Mouse (Mus musculus) testis, postnatal 10 days (tissue): ENCODE data around the gene Brpf3.
"Not testable (repeated sequence)": the region's sequence is repeated elsewhere in the genome, so short reads cannot be mapped to it uniquely, and the experiment has no call there.

ENCODE experiments used
- DNase-seq: peaks from one replicate; pipeline ENCODE4 v3.0.0; 2021; ENCODE audit warnings: low spot score

The Brpf3 gene

DNA sequence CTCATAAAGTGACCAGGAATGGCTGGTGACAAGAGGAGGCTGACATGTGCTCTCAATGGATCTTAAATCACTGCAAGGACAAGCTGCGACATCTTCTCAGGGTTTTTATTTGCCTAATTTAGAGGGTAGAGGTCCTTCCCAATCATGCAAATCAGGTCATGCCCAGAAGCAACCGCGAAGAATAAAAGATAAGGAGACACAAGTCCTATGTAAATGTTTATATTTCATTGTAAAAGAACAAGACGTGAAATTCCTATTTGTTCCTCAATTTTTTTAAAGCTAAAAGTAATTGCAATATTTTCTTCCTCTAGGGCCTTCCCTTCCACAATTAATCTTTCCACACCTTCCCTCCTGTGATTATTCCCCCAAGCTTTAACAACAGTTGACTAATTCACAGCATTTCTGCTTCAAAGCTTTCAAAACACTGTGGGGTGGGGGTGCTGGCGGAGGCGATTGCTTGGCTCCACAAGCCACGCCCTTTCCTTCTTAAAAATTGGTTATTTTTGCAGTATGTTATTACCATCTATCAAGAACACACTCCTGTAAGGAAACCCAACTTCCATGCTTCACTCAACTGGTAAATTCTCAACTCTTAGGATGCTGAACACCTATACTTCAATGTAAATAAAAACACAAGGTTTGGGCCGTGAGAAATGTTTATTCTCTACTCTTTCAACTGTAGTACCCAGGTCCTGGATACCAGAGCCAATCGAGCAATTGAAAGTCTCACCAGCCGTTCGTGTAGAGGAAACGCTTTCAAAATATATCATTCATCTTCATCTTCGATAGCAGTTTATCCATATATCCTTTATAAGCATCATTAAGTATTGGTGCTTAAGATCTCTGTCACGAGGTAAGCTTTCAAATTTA, 1.4 kb upstream of the Brpf3 start:
- no peak for DNase-seq

DNA sequence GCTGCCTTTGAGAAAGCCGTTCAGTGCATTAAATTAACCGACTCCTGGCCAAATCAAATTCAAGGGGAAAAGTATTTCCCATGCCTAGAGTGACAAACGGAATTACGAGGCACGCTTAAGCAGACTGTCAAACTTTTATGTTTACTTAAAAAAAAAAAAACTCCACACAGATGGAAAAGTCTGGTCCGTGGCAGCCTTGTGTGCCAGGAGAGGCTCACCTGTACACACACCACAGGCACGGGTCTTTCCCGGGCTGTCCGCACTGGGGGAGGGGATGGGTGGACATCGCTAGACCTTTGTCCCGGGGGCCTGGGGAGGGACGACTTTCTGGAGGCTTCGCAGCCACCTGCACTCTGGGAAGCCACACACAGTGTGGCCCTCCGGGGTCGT, 614 bp upstream of the Brpf3 start:
- no peak for DNase-seq

DNA sequence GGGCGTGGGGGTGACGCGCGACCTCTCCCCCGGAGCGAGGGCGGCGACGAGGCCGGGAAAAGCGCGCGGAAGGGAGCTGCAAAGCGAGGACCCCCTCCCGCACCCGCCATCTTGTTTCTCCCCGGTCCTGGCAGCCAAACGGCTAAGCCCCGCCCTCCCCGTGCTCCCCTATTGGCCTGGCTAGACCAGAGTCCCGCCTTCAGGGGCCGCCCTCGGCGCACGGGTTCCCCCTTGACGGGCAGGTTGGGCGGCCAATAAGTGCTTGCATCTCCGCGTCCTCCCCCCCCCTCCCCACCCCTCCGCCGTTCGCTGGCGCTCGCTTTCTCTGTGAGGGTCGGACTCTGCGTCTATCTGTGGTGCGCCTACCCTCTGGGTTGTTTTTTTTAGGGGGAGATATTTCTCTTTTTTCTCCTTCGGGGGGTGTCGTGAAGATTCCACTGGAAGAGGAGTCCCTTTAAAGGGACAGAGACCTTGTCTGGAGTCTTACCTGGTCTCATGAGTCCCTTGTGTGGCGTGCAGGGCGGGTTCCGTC, 650 bp downstream of the Brpf3 start:
- DNase-seq: peak; percentile 100

DNA sequence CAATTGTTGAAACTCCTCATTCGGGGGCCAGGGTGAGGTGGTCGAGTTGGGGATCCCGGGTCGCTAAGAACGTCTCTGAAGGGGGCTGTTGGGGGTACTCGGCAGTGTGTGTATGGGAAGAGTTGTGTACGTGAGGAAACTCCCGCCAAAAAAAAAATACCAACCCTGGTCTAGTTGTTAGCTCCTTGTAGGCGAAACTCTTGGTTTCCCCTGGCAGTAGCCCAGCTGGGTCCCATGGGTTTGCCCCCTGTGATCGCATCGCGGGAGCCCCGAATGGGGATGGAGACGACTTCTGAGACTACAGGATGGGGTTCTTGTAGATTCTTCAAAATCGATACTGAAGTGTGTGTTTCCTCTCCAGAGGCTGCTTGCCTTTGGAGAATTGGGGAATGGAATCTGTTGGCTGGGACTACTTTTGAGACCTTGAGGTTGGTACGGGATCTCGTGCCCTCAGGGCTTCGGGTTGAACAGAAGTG, 1.2 kb downstream of the Brpf3 start:
- peak; percentile 66 for DNase-seq

DNA sequence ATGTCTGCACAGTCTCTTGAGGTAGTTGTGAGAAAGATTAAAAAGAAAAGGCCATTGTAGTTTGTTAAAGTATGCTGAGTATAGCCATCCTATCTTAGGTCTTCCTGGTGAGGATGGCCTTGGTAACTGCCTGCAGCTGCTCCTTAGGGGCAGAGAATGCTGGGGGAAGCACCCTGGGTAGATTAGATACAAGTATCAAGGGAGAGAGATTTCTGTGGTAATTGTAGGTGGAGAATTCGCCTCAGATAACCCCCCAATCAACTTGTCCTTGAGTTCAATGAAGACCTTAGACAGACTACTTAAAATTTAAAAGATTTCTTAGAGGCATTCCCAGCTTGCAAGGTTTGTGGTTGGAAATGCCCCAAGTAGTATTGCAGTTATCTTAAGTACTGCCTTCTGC, 2.4 kb downstream of the Brpf3 start:
- DNase-seq: no peak

DNA sequence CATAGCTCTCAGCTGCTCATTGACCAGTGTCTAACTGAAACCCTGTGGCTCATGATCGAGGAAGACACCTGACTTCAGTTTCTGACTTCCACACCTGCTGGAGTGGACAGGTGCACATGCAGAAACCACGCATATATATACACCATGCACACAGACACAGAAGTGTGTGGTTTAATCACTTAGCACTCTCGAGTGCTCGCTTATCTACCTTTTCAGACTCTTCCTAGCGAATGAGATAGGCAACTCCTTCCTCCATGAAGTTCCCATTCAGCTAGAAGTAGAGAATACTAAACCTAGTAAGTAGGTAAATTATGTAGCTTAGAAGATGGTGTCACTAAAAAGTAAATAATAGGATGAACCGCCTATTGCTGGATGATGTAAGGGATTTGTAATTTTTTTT, 4.1 kb downstream of the Brpf3 start:
- DNase-seq: no peak

DNA sequence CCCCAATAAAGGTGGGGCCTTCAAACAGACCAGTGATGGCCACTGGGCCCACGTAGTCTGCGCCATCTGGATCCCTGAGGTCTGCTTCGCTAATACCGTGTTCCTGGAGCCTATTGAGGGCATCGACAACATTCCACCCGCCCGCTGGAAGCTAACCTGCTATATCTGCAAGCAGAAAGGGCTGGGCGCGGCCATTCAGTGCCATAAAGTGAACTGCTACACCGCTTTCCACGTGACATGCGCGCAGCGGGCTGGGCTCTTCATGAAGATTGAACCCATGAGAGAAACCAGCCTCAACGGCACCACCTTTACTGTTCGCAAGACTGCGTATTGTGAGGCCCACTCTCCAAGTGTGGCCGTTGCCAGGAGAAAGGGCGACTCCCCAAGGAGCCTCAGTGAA, 5.9 kb downstream of the Brpf3 start:
- no peak for DNase-seq

DNA sequence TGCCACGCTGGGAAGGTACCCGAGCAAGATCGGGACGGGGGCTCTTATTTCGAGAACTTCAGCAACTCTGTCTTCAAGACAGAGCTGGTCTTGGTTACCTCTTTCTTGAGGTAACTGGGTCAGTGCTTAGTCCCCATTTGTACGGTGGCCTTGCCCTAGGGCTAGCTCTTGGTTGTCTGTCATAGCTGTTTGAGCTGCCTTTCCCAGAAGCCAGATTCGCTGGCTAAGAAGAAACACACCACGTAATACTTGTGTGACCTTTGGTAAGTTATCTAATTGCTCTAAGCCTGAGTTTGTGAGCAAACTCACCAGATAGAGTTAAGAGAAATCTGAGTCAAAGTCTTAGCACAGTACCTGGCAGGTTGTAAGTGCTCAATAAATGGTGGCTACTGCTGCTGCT, 7.8 kb downstream of the Brpf3 start:
- no peak for DNase-seq

DNA sequence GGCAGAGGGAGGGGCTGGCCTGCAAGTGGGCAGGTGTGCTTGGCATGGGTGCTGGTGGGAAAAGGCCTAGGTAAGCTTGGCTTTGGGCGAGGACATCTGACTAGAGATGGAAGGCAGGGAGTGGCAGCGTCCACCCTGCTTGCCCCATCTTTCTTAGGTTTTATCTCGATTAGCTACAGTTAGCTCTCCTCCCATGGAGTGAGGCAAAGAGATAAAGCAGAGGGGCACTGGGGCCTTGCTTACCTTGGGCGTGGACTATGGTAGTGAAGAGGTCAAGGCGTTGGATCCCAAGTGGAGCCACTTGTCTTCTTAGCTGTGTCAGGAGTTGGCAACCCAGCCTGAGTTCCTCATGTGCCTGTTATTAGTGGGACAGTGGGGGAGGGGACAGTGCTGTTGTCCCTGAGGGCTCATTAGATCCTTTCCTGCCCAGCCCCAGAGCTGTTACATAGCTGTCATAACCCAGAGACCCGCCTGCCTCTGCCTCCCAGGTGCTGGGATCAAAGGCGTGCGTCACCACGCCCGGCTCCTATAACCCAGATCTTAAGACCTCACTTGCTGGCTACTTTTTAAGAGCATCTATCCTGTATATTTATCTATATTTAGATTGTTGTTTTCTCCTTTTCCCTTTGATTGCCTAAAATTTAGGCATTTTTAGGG, 8.4 kb downstream of the Brpf3 start:
- DNase-seq: no peak

DNA sequence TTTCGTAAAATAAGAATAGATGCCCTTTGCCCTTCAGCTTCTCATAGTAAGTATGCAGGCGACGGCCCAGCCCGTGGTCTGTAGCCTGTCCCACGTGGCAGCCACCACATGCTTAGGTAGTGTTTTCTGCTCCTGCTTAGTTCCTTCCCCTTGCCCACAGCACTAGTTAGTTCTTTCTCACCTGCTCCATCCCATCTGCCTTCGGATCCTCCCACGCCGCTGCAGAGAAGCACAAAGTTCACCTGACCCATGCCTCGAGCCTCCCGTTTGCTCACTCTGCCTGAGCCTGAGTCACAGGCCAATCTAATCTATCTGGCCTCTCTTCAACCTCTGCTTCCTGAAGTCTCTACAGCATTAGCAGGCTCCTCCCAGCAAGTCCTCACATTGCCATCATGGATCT, 11.5 kb downstream of the Brpf3 start:
- DNase-seq: no peak

DNA sequence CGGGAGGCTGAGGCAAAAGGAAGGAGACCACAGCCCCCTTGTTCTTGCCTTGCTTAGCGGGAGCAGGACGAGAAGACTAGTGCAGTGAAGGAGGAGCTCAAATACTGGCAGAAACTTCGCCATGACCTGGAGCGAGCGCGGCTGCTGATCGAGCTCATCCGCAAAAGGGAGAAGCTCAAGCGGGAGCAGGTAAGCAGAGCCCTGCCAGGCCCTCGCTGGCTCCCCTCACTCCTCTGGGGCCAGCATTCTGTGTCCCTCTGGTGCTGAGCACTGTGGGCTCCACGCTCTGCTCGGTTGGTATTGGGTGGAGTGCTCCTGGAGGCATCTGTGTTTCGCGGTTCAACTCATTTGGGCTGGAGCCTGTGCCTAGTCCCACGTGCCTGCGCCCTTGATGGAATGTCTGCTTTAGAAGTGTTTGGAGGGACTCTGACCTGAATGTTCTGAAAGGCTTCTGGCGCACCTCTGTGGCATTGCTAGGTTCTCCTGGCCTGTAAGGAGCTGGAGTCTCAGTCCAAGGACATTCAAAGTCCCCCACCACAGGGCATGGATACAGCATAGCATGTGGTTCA, 13.7 kb downstream of the Brpf3 start:
- no peak for DNase-seq

DNA sequence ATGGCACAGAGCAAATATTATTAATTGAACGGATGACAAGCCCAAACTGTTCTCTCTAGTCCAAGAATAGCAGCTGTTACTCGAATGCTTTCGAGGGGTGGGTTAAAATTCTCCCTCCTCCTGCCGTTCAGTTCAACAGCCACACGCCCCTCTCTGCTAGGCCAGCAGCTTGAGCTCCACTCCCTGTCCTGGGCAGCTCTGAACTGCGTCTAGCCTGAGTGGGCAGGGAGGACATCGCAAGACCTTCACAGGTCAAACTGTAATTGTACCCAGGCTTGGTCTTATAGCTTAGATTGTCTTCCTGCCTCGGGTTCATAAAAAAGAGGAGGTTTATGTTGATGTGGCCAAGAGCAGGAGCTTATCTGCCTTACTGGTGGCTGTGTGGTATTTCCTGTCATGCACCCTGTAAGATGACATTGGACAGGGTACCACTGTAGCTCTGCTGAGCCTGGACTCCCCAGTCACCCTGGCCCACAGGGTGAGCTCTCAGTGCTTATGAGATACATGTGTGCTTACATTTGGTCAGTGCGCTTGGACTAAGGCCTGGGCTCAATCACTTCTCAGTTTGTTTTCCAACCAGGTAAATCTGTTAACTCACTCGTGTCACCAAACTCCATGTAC, 14.6 kb downstream of the Brpf3 start:
- DNase-seq: no peak

DNA sequence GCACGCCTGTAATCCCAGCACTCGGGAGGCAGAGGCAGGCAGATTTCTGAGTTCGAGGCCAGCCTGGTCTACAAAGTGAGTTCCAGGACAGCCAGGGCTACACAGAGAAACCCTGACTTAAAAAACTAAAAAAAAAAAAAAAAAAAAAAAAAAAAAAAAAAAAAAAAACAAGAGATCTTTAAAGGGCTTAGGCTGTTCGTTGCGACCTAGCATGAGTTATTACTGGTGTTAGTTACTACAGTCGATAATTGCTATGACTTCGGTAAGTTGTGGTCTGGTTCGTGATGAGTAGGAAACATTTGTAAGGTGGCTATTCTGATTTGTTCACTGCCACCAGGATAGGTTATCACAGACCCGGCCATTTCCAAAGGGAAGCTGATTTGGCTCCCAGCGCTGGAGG, 15.4 kb downstream of the Brpf3 start:
- not testable (repeated sequence) for DNase-seq

DNA sequence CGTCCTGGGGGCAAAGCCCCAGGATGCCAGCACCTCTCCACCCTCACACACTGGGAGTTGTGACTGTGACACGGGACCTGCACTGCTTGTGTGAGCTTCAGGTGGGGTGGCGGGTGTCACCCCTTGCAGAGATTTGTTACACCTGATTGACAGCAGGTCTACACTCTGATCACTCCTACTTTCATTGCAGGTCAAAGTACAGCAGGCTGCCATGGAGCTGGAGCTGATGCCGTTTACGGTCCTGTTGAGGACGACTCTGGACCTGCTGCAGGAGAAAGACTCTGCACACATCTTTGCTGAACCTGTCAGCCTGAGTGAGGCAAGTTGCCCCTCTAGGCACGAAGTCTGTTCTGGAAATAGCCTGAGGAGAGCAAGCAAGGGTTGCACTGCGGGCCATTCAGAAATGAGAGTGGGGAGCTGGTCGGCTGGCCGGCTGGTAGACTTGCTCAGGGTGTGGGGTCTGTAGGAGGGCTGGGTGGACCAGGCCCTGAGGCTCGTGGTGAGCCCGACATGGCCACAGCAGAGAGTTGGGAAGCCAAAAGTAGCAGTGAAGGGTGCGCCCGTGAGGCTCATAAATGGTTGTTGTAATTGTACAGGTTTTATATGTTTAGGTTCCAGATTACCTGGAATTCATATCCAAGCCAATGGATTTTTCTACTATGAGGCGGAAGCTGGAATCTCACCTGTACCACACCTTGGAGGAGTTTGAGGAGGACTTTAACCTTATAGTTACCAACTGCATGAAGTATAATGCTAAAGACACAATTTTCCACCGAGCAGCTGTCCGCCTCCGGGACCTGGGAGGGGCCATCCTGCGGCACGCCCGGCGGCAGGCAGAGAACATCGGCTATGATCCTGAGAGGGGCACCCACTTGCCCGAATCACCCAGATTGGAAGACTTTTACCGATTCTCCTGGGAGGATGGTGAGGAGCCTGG, 16.3 kb downstream of the Brpf3 start:
- no peak for DNase-seq

DNA sequence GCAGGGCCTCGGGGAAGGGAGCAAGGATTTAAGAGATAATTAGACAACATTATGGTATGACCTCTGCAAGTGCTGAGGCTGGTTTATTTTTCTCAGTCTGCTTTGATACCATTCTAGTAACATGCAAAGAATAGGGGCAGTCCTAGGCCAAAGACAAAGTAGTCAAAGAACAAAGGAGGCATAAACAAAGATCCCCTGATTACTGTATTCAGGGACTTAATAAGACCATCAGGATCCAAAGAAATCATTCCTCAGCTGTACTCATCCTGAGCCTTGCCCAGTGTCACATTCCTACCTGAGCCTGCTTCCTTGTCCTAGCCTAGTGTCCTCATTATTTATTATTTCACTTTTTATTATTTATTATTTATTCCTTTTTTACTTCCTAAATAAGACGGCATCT, 19.3 kb downstream of the Brpf3 start:
- DNase-seq: no peak

DNA sequence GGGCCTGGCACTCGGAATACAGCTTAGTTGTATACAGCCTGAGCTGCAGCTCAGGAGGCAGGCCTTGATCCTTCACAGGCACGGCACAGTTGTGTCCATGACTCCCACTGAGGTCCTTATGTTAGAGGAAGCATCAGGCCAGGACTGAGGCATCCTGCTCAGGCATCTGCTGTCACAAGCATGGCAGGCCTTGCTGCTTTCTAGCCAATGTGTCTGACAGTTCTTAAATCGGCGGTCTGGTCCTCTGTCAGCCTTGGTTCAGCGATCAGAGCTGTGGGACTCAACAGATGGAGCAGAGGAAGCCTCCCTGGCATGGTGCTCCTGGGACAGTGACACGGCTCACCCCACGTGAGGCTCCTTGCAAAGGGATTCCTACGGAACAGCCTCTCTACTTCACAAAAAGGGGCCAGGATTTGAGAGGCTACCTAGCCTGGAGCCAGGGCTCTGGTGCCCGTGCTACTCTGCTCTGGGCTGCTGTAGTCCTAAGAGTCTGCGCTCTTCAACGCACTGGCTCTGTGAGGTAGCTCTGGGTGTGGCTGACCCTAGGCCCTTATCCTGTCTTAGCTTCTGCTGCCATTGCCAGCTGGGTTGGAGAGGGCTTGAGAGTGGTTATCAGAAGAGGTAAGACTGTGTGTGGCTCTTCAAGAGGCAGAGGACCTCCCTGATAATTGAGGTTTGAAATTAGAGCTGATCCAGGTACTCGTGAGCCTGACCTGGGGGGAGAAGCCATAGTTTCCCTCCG, 22.3 kb downstream of the Brpf3 start:
- DNase-seq: no peak

DNA sequence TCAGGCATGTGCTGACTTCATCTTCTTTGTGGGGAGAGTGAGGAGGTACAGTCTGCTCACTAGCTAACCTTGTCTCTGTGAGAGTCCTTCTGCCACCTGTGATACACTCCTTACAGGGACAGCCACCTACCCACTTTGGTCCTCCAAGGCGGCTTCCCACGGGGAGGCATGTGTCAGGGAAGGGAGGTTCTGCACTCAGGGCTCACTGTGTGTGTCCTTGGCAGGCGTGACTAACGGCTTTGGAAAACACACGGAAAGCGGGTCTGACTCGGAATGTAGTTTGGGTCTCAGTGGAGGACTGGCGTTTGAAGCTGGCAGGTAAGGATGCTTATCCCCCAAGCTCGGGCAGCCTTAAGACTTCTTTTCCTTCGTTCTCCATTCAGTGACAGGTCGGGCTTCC, 22.9 kb downstream of the Brpf3 start:
- no peak for DNase-seq

DNA sequence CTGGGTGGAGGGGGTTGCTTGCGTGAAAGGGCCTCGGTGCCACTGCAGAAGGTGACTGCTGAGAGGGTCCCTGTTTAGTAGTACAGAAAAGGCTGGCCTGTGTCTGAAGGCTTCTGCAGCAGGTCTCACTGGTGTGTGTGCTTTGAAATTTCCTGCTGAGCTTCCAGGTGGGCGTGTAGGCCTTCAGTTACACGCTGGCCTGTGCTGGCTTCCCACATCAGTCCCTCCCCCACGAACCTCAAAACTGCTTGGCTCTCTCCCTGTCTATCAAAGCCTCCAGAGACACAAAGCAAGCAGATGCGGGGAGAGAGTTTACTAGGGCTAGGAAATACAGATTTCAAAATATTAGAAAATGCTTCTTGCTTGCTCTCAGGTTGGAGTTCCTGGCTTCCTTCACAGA, 24.0 kb downstream of the Brpf3 start:
- no peak for DNase-seq

DNA sequence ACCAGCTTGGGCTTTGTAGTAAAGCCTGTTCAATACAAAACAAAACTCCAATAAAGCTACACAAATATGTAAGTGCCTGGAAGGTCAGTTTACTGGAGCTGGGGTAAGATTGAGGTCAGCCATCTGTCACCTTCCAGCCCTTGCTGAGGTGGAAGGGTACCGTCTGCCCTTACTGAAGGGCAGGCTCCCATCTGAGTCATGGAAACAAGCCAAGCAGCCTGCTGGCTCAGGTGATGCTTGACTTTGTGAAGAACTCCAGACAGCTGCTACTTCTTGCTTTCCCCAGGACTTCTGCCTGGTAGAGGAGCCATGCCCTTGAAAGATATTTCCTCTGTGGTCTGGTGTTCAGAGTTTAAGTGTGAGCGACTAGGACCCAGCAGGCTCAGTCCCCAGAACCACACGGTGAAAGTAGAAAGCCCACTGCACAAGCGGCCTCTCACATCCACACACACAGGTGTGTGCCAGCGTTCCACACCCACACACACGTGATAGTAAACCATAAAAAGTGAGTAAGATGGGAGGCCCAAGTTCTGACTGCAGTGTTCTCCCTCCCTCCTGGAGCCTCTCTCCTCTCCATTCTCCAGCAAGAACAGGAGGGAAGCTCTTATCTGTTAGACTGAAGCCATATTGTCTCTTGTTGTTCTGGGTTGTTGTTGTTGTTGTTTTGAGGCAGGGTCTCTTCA, 24.6 kb downstream of the Brpf3 start:
- DNase-seq: no peak

DNA sequence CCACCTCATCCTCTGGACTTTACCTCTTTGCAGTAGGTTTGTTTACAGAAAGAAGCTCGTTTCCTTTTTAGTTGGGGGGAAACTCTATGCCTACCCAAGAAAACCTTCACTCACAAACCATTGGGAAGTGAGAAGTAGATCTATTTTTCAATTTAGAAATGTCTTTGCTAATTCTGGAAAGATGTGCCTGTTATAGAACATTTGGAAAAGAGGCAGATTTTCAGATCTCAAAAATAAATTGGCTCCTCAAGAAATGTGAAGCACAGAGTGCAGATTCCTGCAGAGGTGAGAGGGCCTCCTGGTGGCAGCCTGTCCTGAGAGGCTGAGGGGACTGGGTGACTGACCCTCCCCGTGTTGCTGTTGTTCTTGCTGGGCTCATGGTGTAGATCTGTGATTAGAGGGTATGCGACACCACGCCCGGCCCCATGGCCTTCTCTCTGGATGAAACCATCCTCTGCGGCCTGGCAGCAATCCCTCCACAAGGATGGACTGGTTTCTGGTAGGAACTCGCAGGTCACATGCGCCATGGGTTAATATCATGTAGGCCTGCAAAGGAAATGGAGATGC, 26.9 kb downstream of the Brpf3 start:
- no peak for DNase-seq
